Mouse (Mus musculus) embryonic fibroblast, embryonic 13.5 days (primary cell): ENCODE results near the gene D8Ertd738e. TPM values are rescaled to one million over a fixed set of nuclear protein-coding genes. Genes with fewer than 3 reads are reported as not detected.
A peak's percentile ranks its signal among the peaks of the same experiment; 100 is the strongest.
"Not testable (repeated sequence)": the region's sequence is repeated elsewhere in the genome, so short reads cannot be mapped to it uniquely, and the experiment has no call there.

Experiments
- H3K27ac ChIP-seq: 2 replicates; pipeline ENCODE4 v1.5.1; 2012; ENCODE audit warnings: low read length, control low read depth, inconsistent platforms; ENCODE audit not compliant: insufficient read depth
- H3K4me1 ChIP-seq: 2 replicates; pipeline ENCODE4 v1.6.1; 2011; ENCODE audit warnings: low read length; ENCODE audit not compliant: control insufficient read depth, insufficient read depth
- H3K4me3 ChIP-seq: 2 replicates; pipeline ENCODE4 v1.5.1; 2011; ENCODE audit warnings: mild to moderate bottlenecking, control low read depth, low read length; ENCODE audit not compliant: insufficient read depth
- CTCF ChIP-seq: IDR thresholded peaks from 2 replicates; pipeline ENCODE4 v1.5.1; 2011; ENCODE audit warnings: mild to moderate bottlenecking, control low read depth, low read length, moderate library complexity, borderline replicate concordance; ENCODE audit not compliant: insufficient read depth
- POLR2A ChIP-seq: IDR thresholded peaks from 2 replicates; pipeline ENCODE4 v1.6.1; 2011; ENCODE audit warnings: low read depth, mild to moderate bottlenecking, control low read depth, low read length, moderate library complexity
- polyA plus RNA-seq: library from polyadenylated mRNA; stranded (reverse); fragments of >200 nt; gene quantifications from 2 replicates; pipeline ENCODE4 v1.2.4, GENCODE M21; 2011; ENCODE audit warnings: low read depth; ENCODE audit not compliant: missing spikeins, insufficient read length

Gene D8Ertd738e
- 98.2 and 104 TPM in 2 replicates for polyA plus RNA-seq

DNA sequence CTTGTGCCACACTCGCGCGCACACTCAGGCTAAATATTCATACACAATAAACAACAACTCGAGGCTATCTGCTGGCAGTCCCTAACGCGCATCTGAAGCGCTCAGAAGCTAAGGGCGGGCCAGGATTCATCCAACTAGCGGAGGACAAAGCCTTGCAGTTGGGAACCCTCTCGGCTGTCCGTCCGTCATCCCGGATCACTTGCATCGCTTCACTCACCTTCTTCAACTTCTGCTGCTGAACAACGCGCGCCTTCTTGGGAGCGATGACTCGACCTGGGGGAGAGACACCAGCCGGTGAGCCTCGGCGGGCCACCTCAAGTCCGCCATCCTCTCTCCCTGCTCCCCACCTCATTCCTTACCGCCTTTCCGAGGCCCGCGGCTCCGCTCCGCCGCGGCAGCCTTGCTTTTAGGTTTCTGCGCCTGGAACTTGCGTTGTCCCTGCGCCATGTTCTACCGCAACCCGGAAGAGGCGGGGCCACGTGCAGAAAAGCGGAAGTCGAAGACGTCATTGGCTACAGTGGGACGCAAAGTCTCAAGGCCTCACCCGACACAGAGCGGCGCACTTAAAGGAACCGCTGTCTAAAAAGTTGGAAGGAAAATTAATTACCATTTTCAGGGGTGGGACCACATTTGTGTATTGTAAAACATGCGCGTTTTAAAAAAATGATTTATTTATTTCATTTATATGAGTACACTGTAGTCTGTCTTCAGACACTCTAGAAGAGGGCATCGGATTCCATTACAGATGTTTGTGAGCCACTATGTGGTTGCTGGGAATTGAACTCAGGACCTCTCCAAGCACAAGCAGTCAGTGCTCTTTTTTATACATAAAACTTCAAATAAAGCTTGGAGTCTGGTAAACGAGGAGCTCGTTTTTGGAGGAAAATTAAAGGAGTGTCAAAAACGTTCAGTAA, at the start of gene D8Ertd738e:
Gene D8Ertd738e, minus strand, starts transcription at position 463 of the 914 bp plus-strand sequence.
- TF ChIP-seq CTCF (no peak), POLR2A (peak; percentile 93)
- Histone ChIP-seq H3K27ac (no peak within 1 kb of the TSS), H3K4me3 (peak within 1 kb of the TSS; percentile 93), H3K4me1 (no peaks in the 10 kb centered on the region)

- no peaks in the 10 kb centered on the region for H3K4me1 ChIP-seq
- no peak overlapping the region for H3K4me3 ChIP-seq
These were observed 47.7 kb upstream of the D8Ertd738e start for GRCm38 (mm10) chr8:84297029-84297785.

GRCm38 (mm10) chr8:84291688-84292087, 42.2 kb upstream of the D8Ertd738e start:
- TF ChIP-seq POLR2A, result no peak
- TF ChIP-seq CTCF, result 0 out of 2 replicates have a peak, but pooled peaks have one; percentile 13
- Histone ChIP-seq H3K4me1 (0 out of 2 replicates have a peak, but pooled peaks cover 2% of the 10 kb centered on the region), H3K27ac (no peak overlapping the region), H3K4me3 (no peak overlapping the region)

More at GRCm38 (mm10) chr8:84297029-84297785, 47.7 kb upstream of the D8Ertd738e start:
- no peak overlapping the region for H3K27ac ChIP-seq
- TF ChIP-seq POLR2A (no peak), CTCF (no peak)

DNA sequence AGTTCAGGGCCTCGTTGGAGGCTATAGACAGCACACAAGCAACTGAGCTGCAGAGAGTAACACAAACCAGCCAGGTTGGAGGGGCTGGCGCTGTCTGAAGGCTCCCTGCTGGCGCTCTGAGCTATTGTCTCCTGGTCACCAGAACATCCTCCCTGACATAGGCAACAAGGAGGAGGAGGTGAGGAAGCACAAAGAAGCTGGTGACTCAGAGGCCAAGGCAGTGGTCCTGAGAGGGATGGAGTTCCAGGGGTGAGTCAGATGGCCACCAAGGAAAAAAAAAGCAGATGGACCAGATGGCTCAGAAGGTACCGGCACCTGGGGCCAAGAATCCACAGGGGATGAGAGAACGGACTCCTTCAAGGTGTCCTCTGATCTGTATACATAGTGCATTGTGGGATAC, 41.6 kb upstream of the D8Ertd738e start:
- TF ChIP-seq POLR2A, result no peak
- TF ChIP-seq CTCF, result no peak
- no peak overlapping the region for H3K27ac ChIP-seq
- no peak overlapping the region for H3K4me3 ChIP-seq
- 0 out of 2 replicates have a peak, but pooled peaks cover 2% of the 10 kb centered on the region for H3K4me1 ChIP-seq

- Histone ChIP-seq H3K27ac (no peak overlapping the region), H3K4me1 (peaks cover 6% of the 10 kb centered on the region), H3K4me3 (no peak overlapping the region)
- TF ChIP-seq POLR2A, result no peak
- 0 out of 2 replicates have a peak, but pooled peaks have one; percentile 11 for TF ChIP-seq CTCF
These were observed 39.4 kb upstream of the D8Ertd738e start for GRCm38 (mm10) chr8:84288892-84289291.

DNA sequence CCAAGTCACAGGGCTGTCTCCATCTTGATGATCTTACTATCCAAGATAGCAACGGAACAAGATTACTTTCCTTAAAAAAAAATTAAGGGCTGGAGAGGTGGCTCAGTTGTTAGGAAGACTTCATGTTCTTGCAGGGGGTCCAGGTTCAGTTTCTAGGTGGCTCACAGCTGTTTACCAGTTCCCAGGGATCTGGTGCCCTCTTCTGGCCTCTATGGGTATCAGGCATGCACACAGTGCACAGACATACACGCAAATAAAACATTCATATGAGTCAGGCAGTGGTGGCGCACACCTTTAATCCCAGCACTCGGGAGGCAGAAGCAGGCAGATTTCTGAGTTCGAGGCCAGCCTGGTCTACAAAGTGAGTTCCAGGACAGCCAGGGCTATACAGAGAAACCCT, 36.1 kb upstream of the D8Ertd738e start:
- peak; percentile 44; the same call in 1 of the 2 replicates for TF ChIP-seq CTCF
- H3K27ac ChIP-seq, H3K4me3 ChIP-seq, H3K4me1 ChIP-seq: not testable (repeated sequence)

GRCm38 (mm10) chr8:84284608-84285063, 35.1 kb upstream of the D8Ertd738e start:
- peak overlapping the region; percentile 77 for H3K27ac ChIP-seq
- H3K4me1 ChIP-seq, result peaks cover 7% of the 10 kb centered on the region
- no peak for TF ChIP-seq CTCF
- peak; percentile 71 for TF ChIP-seq POLR2A
- peak overlapping the region; percentile 23 for H3K4me3 ChIP-seq

- Histone ChIP-seq H3K4me1 (peaks cover 7% of the 10 kb centered on the region), H3K27ac (no peak overlapping the region), H3K4me3 (no peak overlapping the region)
- no peak for TF ChIP-seq POLR2A
- no peak for TF ChIP-seq CTCF
These were observed 31.3 kb upstream of the D8Ertd738e start for GRCm38 (mm10) chr8:84280777-84281176.

- H3K4me3 ChIP-seq, result no peak overlapping the region
- H3K4me1 ChIP-seq, result no peaks in the 10 kb centered on the region
- H3K27ac ChIP-seq, result no peak overlapping the region
- TF ChIP-seq POLR2A (no peak), CTCF (no peak)
These were observed 26.9 kb upstream of the D8Ertd738e start for GRCm38 (mm10) chr8:84276447-84276846.
